Mouse (Mus musculus) kidney, postnatal 36 days (tissue): ENCODE results near the gene Jdp2.
A peak's percentile ranks its signal among the peaks of the same experiment; 100 is the strongest.

Source experiments
- DNase-seq, 2 experiments: peaks; one replicate each; pipeline ENCODE4 v3.0.0; 2021 to 2022; ENCODE audit warnings: mixed read lengths in 2 of 2

The Jdp2 gene

GRCm38 (mm10) chr12:85639326-85640008 lies 40.6 kb downstream of the Jdp2 start:
- DNase-seq: peak; percentile 47 to 68

- no peak for DNase-seq
Measured at GRCm38 (mm10) chr12:85640852-85641563, 42.2 kb downstream of the Jdp2 start.

- no peak for DNase-seq
Measured at GRCm38 (mm10) chr12:85641564-85641931, 42.7 kb downstream of the Jdp2 start.

GRCm38 (mm10) chr12:85643735-85644134 lies 44.9 kb downstream of the Jdp2 start:
- DNase-seq: peak in 1 of 2 experiments; percentile 40

GRCm38 (mm10) chr12:85645664-85646063 lies 46.8 kb downstream of the Jdp2 start:
- DNase-seq: peak; percentile 43 to 75

GRCm38 (mm10) chr12:85647346-85647745 lies 48.5 kb downstream of the Jdp2 start:
- DNase-seq: peak; percentile 56 to 69

- no peak for DNase-seq
Measured at GRCm38 (mm10) chr12:85647955-85648354, 49.1 kb downstream of the Jdp2 start.

GRCm38 (mm10) chr12:85659319-85659718 lies 60.5 kb downstream of the Jdp2 start:
- no peak for DNase-seq

GRCm38 (mm10) chr12:85660855-85661254 lies 62.0 kb downstream of the Jdp2 start:
- DNase-seq: no peak

GRCm38 (mm10) chr12:85662232-85662631 lies 63.4 kb downstream of the Jdp2 start:
- peak in 1 of 2 experiments; percentile 24 for DNase-seq

GRCm38 (mm10) chr12:85662896-85663295 lies 64.1 kb downstream of the Jdp2 start:
- peak; percentile 70 to 89 for DNase-seq

- no peak for DNase-seq
Measured at GRCm38 (mm10) chr12:85666112-85666511, 67.3 kb downstream of the Jdp2 start.

- no peak for DNase-seq
Measured at GRCm38 (mm10) chr12:85667071-85667470, 68.2 kb downstream of the Jdp2 start.

GRCm38 (mm10) chr12:85668696-85669095 lies 69.9 kb downstream of the Jdp2 start:
- no peak for DNase-seq

GRCm38 (mm10) chr12:85670080-85670479 lies 71.3 kb downstream of the Jdp2 start:
- no peak for DNase-seq

- no peak for DNase-seq
Measured at GRCm38 (mm10) chr12:85673914-85674313, 75.1 kb downstream of the Jdp2 start.

- DNase-seq: no peak
Measured at GRCm38 (mm10) chr12:85679117-85679516, 80.3 kb downstream of the Jdp2 start.

GRCm38 (mm10) chr12:85679808-85680207 lies 81.0 kb downstream of the Jdp2 start:
- no peak for DNase-seq

- DNase-seq: no peak
Measured at GRCm38 (mm10) chr12:85682328-85682727, 83.5 kb downstream of the Jdp2 start.

- DNase-seq: no peak
Measured at GRCm38 (mm10) chr12:85684411-85685275, 85.8 kb downstream of the Jdp2 start.

- DNase-seq: no peak
Measured at GRCm38 (mm10) chr12:85686466-85687216, 87.8 kb downstream of the Jdp2 start, which contains the start of gene Batf. Gene Batf (plus strand): TSS chr12:85686669.

- no peak for DNase-seq
Measured at GRCm38 (mm10) chr12:85687217-85687533, 88.3 kb downstream of the Jdp2 start.

GRCm38 (mm10) chr12:85687846-85688245 lies 89.0 kb downstream of the Jdp2 start:
- no peak for DNase-seq
